Mouse (Mus musculus) megakaryocyte, embryonic 14.5 days (primary cell): ENCODE data around the gene Gga2. TPM values are rescaled to one million over a fixed set of nuclear protein-coding genes. Genes with fewer than 3 reads are reported as not detected.

ENCODE experiments used
- H3K27me3 ChIP-seq: replicated peaks from 2 replicates; pipeline ENCODE3; 2012; ENCODE audit warnings: inconsistent platforms
- H3K36me3 ChIP-seq: replicated peaks from 2 replicates; pipeline ENCODE3; 2012; ENCODE audit warnings: low read length, inconsistent platforms, mixed read lengths
- H3K4me1 ChIP-seq: 2 replicates; pipeline ENCODE4 v1.6.1; 2012; ENCODE audit warnings: inconsistent platforms
- H3K4me3 ChIP-seq: replicated peaks from 2 replicates; pipeline ENCODE3; 2012; ENCODE audit warnings: moderate library complexity, mild to moderate bottlenecking, inconsistent platforms
- H3K9me3 ChIP-seq: 2 replicates; pipeline ENCODE4 v1.6.1; 2012; ENCODE audit warnings: inconsistent platforms
- FLI1 ChIP-seq: IDR thresholded peaks from 2 replicates; pipeline ENCODE4 v1.6.1; 2012; ENCODE audit warnings: low read length, inconsistent platforms, mixed read lengths
- GATA1 ChIP-seq: IDR thresholded peaks from 3 replicates; pipeline ENCODE4 v1.6.1; 2012; ENCODE audit warnings: mixed read lengths, low read length, inconsistent platforms, borderline replicate concordance
- polyA plus RNA-seq: library from polyadenylated mRNA; stranded (reverse); fragments of >175 nt; gene quantifications from 2 replicates; pipeline ENCODE4 v1.2.3, GENCODE M21; 2012; ENCODE audit warnings: low replicate concordance; ENCODE audit not compliant: insufficient read depth

The Gga2 gene
- polyA plus RNA-seq = 32.9 and 40.9 TPM in 2 replicates

GRCm38 (mm10) chr7:122020667-122021354 lies at the start of gene Gga2:
Gga2 (minus strand) TSS chr7:122021222.
- Histone ChIP-seq H3K36me3 (peaks cover 9% of the 10 kb centered on the region), H3K4me1 (peaks cover 62% of the 10 kb centered on the region), H3K4me3 (peak within 1 kb of the TSS; percentile 98), H3K27me3 (no peaks in the 10 kb centered on the region), H3K9me3 (no peaks in the 10 kb centered on the region)
- TF ChIP-seq GATA1 (no peak), FLI1 (no peak)

- H3K4me1 ChIP-seq = peaks cover 71% of the 10 kb centered on the region
- no peaks in the 10 kb centered on the region for H3K27me3 ChIP-seq
- H3K36me3 ChIP-seq = peaks cover 46% of the 10 kb centered on the region
- peak overlapping the region; percentile 99 for H3K4me3 ChIP-seq
- TF ChIP-seq FLI1 (no peak), GATA1 (no peak)
- H3K9me3 ChIP-seq = no peaks in the 10 kb centered on the region
Measured at GRCm38 (mm10) chr7:122067517-122068381, 46.7 kb upstream of the Gga2 start.

- Histone ChIP-seq H3K9me3 (no peaks in the 10 kb centered on the region), H3K4me3 (peak within 1 kb of the TSS; percentile 99), H3K36me3 (peaks cover 45% of the 10 kb centered on the region), H3K4me1 (peaks cover 68% of the 10 kb centered on the region), H3K27me3 (no peaks in the 10 kb centered on the region)
- no peak for TF ChIP-seq GATA1
- TF ChIP-seq FLI1 = no peak
Measured at GRCm38 (mm10) chr7:122066945-122067516, 46.0 kb upstream of the Gga2 start, which contains the start of the genes Ubfd1 and Ears2. Ubfd1 (plus strand) TSS chr7:122067175. Ears2 (minus strand) TSS chr7:122067263.

DNA sequence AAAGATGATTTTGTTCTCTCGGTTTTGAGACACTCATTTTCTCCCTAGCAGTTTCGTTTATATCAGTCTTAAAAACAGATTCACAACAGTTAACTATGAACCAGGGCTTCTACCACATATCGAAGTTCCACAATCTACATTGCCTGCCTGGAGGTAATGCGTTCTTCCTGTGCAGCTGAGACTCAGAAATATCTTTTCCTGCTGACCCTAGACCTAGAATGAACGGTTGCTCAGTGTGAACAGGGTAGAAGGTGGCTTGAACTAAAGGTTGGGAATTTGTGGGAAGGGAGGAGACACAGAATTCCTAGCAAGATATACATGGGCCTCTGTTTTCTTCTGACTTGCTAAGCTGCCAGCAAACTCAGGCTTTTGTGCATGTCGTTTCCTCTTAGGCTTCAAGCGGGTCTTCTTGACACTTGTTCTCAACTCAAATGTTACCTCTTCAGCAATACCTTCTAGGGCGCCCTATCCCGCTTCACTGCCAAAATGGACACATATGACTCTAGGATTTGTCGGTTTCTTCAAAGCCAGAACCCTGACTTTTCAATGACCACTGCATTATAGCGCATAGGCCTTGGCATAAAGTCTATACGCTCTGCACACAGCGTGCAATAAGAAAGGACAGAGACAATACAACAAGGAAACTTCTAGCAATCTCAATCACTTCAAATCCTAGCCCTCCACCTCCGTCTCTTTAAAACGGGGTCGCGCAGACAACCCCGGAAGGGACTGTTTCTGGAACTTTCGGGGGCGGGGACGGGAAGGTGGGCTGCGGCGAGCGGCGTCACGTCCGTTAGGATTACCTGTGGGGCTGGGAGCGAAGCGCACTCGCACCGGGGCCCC lies 45.3 kb upstream of the Gga2 start:
- Histone ChIP-seq H3K4me1 (peaks cover 61% of the 10 kb centered on the region), H3K36me3 (peaks cover 41% of the 10 kb centered on the region), H3K27me3 (no peaks in the 10 kb centered on the region), H3K4me3 (peak overlapping the region; percentile 99), H3K9me3 (no peaks in the 10 kb centered on the region)
- TF ChIP-seq FLI1 = no peak
- no peak for TF ChIP-seq GATA1

DNA sequence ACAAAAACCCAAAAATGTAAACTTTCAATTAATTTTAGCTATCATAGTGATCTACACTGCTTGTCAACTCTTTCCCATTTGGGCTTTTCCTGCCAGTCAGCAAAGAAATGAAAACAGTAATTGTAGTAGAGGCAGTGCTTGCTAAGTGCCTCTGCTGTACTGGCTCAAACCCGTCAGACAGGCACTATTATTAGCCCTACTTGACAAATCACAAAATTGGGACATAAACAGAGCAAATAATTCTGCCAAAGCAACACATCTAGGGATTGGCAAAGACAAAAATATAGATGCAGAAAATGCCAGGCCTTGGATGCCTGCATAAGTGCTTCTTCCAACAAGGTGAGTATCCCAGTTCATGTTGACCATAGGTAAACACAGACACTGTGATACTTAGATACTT lies 44.6 kb upstream of the Gga2 start:
- TF ChIP-seq GATA1 (no peak), FLI1 (no peak)
- H3K36me3 ChIP-seq = peaks cover 41% of the 10 kb centered on the region
- H3K27me3 ChIP-seq = no peaks in the 10 kb centered on the region
- peaks cover 55% of the 10 kb centered on the region for H3K4me1 ChIP-seq
- H3K4me3 ChIP-seq = peak overlapping the region; percentile 99
- no peaks in the 10 kb centered on the region for H3K9me3 ChIP-seq

DNA sequence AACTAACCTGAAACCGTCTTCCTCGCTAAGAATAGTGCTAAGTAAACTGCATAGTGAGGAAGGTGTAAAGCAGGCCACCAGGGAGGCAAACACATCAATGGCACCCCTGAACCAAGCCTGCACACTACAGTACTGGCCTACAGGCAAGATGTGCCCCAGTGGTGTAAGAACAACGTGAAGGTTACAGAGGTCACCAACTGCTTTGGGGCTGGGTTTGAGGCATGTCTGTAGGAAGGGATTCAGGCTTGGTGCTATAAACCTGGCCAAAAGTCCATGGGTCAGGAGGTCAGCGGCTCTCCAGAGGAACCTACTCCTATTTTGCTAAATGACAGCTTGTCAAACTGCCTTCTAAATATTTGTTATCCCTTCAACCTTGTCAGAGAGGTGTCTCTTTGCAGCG lies 35.6 kb upstream of the Gga2 start:
- Histone ChIP-seq H3K9me3 (peaks cover 6% of the 10 kb centered on the region; the same call in 1 of the 2 replicates), H3K27me3 (no peaks in the 10 kb centered on the region), H3K4me3 (no peak overlapping the region), H3K36me3 (peaks cover 69% of the 10 kb centered on the region), H3K4me1 (peaks cover 6% of the 10 kb centered on the region; the same call in 1 of the 2 replicates)
- TF ChIP-seq FLI1 (no peak), GATA1 (no peak)

DNA sequence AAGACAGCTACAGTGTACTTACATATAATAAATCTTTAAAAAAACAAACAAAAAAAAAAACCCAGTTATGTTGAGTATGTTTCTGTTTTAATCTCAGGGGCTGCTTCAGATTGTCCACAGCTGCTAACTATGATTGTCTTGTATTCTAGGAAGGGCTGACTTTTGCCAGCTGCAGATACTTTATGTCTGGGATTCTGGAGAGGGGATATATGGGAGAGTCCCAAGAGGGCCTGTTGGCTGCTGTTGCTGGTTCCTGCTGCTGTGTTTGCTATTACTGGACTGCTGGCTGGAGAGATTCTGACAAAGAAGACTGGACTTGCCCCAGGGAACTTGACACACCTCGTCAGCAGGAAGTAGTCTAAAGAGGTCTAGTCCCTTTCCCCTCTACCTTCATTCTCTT lies 29.8 kb upstream of the Gga2 start:
- no peaks in the 10 kb centered on the region for H3K9me3 ChIP-seq
- H3K27me3 ChIP-seq = no peaks in the 10 kb centered on the region
- H3K36me3 ChIP-seq = peaks cover 50% of the 10 kb centered on the region
- no peak for TF ChIP-seq GATA1
- TF ChIP-seq FLI1 = no peak
- peaks cover 38% of the 10 kb centered on the region for H3K4me1 ChIP-seq
- H3K4me3 ChIP-seq = no peak overlapping the region

DNA sequence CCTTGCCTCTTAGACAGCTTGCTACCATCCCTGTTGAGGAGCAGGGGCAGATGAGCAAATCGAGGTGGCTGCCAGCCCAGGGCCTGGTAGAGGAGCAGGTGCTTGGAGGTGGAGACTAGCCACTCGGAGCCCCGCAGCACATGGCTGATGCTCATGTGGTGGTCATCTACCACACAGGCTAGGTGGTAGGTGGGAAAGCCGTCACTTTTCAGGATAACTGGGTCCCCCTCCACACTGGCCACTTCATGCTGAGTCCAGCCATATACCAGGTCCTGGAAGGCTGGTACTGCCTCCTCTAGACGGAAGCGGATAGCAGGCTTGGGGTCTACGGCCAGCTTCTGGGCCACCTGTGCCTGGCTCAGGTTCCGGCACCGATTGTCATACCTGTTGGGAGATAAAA lies 27.2 kb upstream of the Gga2 start:
- peaks cover 40% of the 10 kb centered on the region for H3K36me3 ChIP-seq
- peak overlapping the region; percentile 8 for H3K4me3 ChIP-seq
- no peak for TF ChIP-seq GATA1
- TF ChIP-seq FLI1 = no peak
- peaks cover 62% of the 10 kb centered on the region for H3K4me1 ChIP-seq
- H3K27me3 ChIP-seq = no peaks in the 10 kb centered on the region
- H3K9me3 ChIP-seq = no peaks in the 10 kb centered on the region

GRCm38 (mm10) chr7:122046813-122047212 lies 25.8 kb upstream of the Gga2 start:
- no peaks in the 10 kb centered on the region for H3K27me3 ChIP-seq
- H3K36me3 ChIP-seq = peaks cover 49% of the 10 kb centered on the region
- TF ChIP-seq GATA1 (no peak), FLI1 (no peak)
- peaks cover 69% of the 10 kb centered on the region for H3K4me1 ChIP-seq
- no peaks in the 10 kb centered on the region for H3K9me3 ChIP-seq
- H3K4me3 ChIP-seq = peak overlapping the region; percentile 38
